Mouse (Mus musculus): ENCODE results near the gene Safb.

DNA sequence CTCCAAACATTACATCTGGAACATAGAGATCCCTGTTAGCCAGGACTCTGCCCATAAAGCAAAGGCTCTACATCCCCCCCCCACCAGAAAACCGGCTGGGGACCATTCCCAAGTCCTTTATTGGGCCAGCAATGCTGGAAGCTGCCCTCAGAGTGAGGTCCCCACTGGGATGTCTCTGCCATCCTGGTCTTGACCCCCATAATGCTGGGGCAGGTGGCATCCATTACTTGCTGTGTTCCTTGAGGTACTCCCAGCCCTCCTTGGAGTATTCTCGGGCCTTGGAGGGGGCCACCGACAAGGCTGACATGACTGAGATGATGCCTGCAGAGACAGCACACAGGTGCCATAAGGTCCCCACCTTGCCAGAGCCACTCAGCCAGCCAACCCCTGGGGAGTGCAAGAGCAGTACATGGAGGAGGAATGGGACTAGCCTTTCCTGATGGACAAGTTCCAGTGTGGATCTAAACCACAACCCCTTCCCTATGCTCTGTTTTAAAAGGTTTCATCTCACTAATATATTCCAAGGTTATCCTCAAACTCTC is 23.0 kb downstream of the Safb start:
- no peak for TF ChIP-seq CTCF (conservative IDR thresholded peaks at IDR 0.05; ENCODE audit: low read length)
- no peak for TF ChIP-seq NANOG (IDR thresholded peaks at IDR 0.05; ENCODE audit: borderline replicate concordance, low read length)
- TF ChIP-seq POU5F1 (IDR thresholded peaks at IDR 0.05; ENCODE audit: borderline replicate concordance, low read length) = no peak
